Mouse (Mus musculus) stomach, embryonic 15.5 days (tissue): ENCODE measurements around the gene Grwd1. TPM values are rescaled to one million over a fixed set of nuclear protein-coding genes. Genes with fewer than 3 reads are reported as not detected.
A peak's percentile ranks its signal among the peaks of the same experiment; 100 is the strongest.

Source experiments
- ATAC-seq: fragments of 200-750 bp; cut with Nextera tagmentation; 2 replicates; pipeline ENCODE4 v1.8.0; 2017; ENCODE audit warnings: low read depth, moderate number of reproducible peaks, moderate TSS enrichment; ENCODE audit not compliant: insufficient read depth, low FRiP score
- H3K27ac ChIP-seq: fragments of 300-500 bp; sonication (generic); 2 replicates; pipeline ENCODE4 v1.5.1; 2015; ENCODE audit warnings: mild to moderate bottlenecking, inconsistent platforms
- H3K27me3 ChIP-seq: fragments of 300-500 bp; sonication (generic); replicated peaks from 2 replicates; pipeline ENCODE4 v1.6.1; 2015; ENCODE audit warnings: inconsistent platforms
- H3K36me3 ChIP-seq: fragments of 300-500 bp; sonication (generic); 2 replicates; pipeline ENCODE4 v1.6.1; 2015; ENCODE audit warnings: inconsistent platforms
- H3K4me1 ChIP-seq: fragments of 300-500 bp; sonication (generic); 2 replicates; pipeline ENCODE4 v1.6.1; 2015; ENCODE audit warnings: inconsistent platforms
- H3K4me2 ChIP-seq: fragments of 300-500 bp; sonication (generic); 2 replicates; pipeline ENCODE4 v1.6.1; 2015; ENCODE audit warnings: mild to moderate bottlenecking, inconsistent platforms
- H3K4me3 ChIP-seq: fragments of 300-500 bp; sonication (generic); replicated peaks from 2 replicates; pipeline ENCODE4 v1.5.1; 2015; ENCODE audit warnings: inconsistent platforms
- H3K9ac ChIP-seq: fragments of 300-500 bp; sonication (generic); 2 replicates; pipeline ENCODE4 v1.6.1; 2015; ENCODE audit warnings: inconsistent platforms
- H3K9me3 ChIP-seq: fragments of 300-500 bp; sonication (generic); 2 replicates; pipeline ENCODE4 v1.6.1; 2016; ENCODE audit warnings: inconsistent platforms
- WGBS: fragments of 180-500 bp; shearing (Covaris S2); methylation state at CpG from one replicate; pipeline ENCODE4 v1.1.7; 2015; 5-methylcytosine and 5-hydroxymethylcytosine counted together
- polyA plus RNA-seq: library from polyadenylated mRNA; unstranded; fragments of >200 nt; fragmentation: Nextera tagmentation; extraction: Ambion mirVana; gene quantifications from 2 replicates; pipeline ENCODE4 v1.2.1, GENCODE M21; 2015

The Grwd1 gene
- polyA plus RNA-seq, 1 experiment from 2014 or later = 57.0 TPM

GRCm38 (mm10) chr7:45784524-45785372, 46.0 kb downstream of the Grwd1 start, which contains the start of gene Sult2b1:
TSS of gene Sult2b1 (minus strand) at chr7:45784669.
- peak within 1 kb of the TSS; percentile 23 for H3K9ac ChIP-seq
- H3K27ac ChIP-seq = 0 out of 2 replicates have a peak within 1 kb of the TSS, but pooled peaks have one; percentile 9
- WGBS = 23% methylated on average over 20 of the region's 20 CpGs
- H3K36me3 ChIP-seq = no peaks in the 10 kb centered on the region
- peaks cover 8% of the 10 kb centered on the region for H3K27me3 ChIP-seq
- peak within 1 kb of the TSS; percentile 88 for H3K4me2 ChIP-seq
- peak; percentile 41; the same call in 1 of the 2 replicates for ATAC-seq
- no peaks in the 10 kb centered on the region for H3K9me3 ChIP-seq
- peak within 1 kb of the TSS; percentile 62 for H3K4me3 ChIP-seq
- H3K4me1 ChIP-seq = peaks cover 33% of the 10 kb centered on the region

GRCm38 (mm10) chr7:45783511-45784091, 47.1 kb downstream of the Grwd1 start, which contains the start of gene Lmtk3:
TSS of gene Lmtk3 (plus strand) at chr7:45783738.
- peak within 1 kb of the TSS; percentile 88 for H3K4me2 ChIP-seq
- H3K4me3 ChIP-seq = peak within 1 kb of the TSS; percentile 62
- H3K27ac ChIP-seq = no peak within 1 kb of the TSS
- peaks cover 8% of the 10 kb centered on the region for H3K27me3 ChIP-seq
- H3K9ac ChIP-seq = peak within 1 kb of the TSS; percentile 23; the same call in 1 of the 2 replicates
- ATAC-seq = peak; percentile 59
- H3K36me3 ChIP-seq = no peaks in the 10 kb centered on the region
- peaks cover 36% of the 10 kb centered on the region for H3K4me1 ChIP-seq
- WGBS = under 1% methylated on average over 38 of the region's 38 CpGs
- H3K9me3 ChIP-seq = no peaks in the 10 kb centered on the region

- H3K36me3 ChIP-seq = no peaks in the 10 kb centered on the region
- WGBS = 57% methylated on average over 4 of the region's 4 CpGs
- no peaks in the 10 kb centered on the region for H3K9me3 ChIP-seq
- no peak overlapping the region for H3K4me3 ChIP-seq
- H3K4me1 ChIP-seq = peaks cover 36% of the 10 kb centered on the region
- H3K9ac ChIP-seq = no peak overlapping the region
- ATAC-seq = no peak
- no peak overlapping the region for H3K4me2 ChIP-seq
- no peak overlapping the region for H3K27ac ChIP-seq
- peaks cover 8% of the 10 kb centered on the region for H3K27me3 ChIP-seq
These were observed 48.5 kb downstream of the Grwd1 start for GRCm38 (mm10) chr7:45782271-45782670.

- H3K4me2 ChIP-seq = peak overlapping the region; percentile 39
- WGBS = 20% methylated on average over 22 of the region's 22 CpGs
- no peak overlapping the region for H3K4me3 ChIP-seq
- H3K36me3 ChIP-seq = no peaks in the 10 kb centered on the region
- no peak overlapping the region for H3K9ac ChIP-seq
- peaks cover 10% of the 10 kb centered on the region; the same call in 1 of the 2 replicates for H3K4me1 ChIP-seq
- H3K27me3 ChIP-seq = no peaks in the 10 kb centered on the region; the same call in 1 of the 2 replicates
- H3K9me3 ChIP-seq = no peaks in the 10 kb centered on the region
- no peak overlapping the region for H3K27ac ChIP-seq
- ATAC-seq = no peak
These were observed 51.6 kb downstream of the Grwd1 start for GRCm38 (mm10) chr7:45779081-45779641.

- Histone ChIP-seq H3K4me3 (no peak overlapping the region), H3K36me3 (no peaks in the 10 kb centered on the region), H3K9ac (no peak overlapping the region), H3K4me1 (peaks cover 3% of the 10 kb centered on the region; the same call in 1 of the 2 replicates), H3K27me3 (no peaks in the 10 kb centered on the region), H3K9me3 (no peaks in the 10 kb centered on the region), H3K4me2 (no peak overlapping the region), H3K27ac (no peak overlapping the region)
- ATAC-seq = no peak
- 58% methylated on average over 7 of the region's 7 CpGs for WGBS
These were observed 55.5 kb downstream of the Grwd1 start for GRCm38 (mm10) chr7:45775237-45775636.

Other genes starting within 250 kb of the Grwd1 start
- 0.18 and 0.41 TPM in 2 replicates for gene Fgf21, start 215.5 kb downstream of the Grwd1 start, polyA plus RNA-seq
- gene Fut1, start 213.7 kb downstream of the Grwd1 start, polyA plus RNA-seq = 0.76 and 0.84 TPM in 2 replicates
- gene Izumo1, start 209.1 kb downstream of the Grwd1 start, polyA plus RNA-seq = 0.19 and 0.31 TPM in 2 replicates
- 11.0 and 11.6 TPM in 2 replicates for gene Rasip1, start 203.5 kb downstream of the Grwd1 start, polyA plus RNA-seq
- 7.4 and 9.5 TPM in 2 replicates for gene Mamstr, start 191.0 kb downstream of the Grwd1 start, polyA plus RNA-seq
- gene Fut2, start 164.6 kb downstream of the Grwd1 start, polyA plus RNA-seq = 5.2 and 6.7 TPM in 2 replicates
- 0.70 and 1.0 TPM in 2 replicates for gene Ntn5, start 146.9 kb downstream of the Grwd1 start, polyA plus RNA-seq
- gene Sec1, start 136.5 kb downstream of the Grwd1 start, polyA plus RNA-seq = 3.6 and 4.5 TPM in 2 replicates
- 9.6 and 10.1 TPM in 2 replicates for gene Car11, start 131.1 kb downstream of the Grwd1 start, polyA plus RNA-seq
- gene Dbp, start 125.9 kb downstream of the Grwd1 start, polyA plus RNA-seq = 2.8 and 4.4 TPM in 2 replicates
- 954 and 1,069 TPM in 2 replicates for gene Rpl18, start 115.5 kb downstream of the Grwd1 start, polyA plus RNA-seq
- gene Sphk2, start 112.9 kb downstream of the Grwd1 start, polyA plus RNA-seq = 35.4 and 36.7 TPM in 2 replicates
- gene Fam83e, start 109.7 kb downstream of the Grwd1 start, polyA plus RNA-seq = 12.8 and 13.3 TPM in 2 replicates
- 0.45 TPM in 1 of 2 replicates, not detected in the other for gene Spaca4, start 105.1 kb downstream of the Grwd1 start, polyA plus RNA-seq
- gene Lmtk3, start 47.2 kb downstream of the Grwd1 start, polyA plus RNA-seq = 1.1 and 1.9 TPM in 2 replicates
- 6.7 and 14.4 TPM in 2 replicates for gene Sult2b1, start 46.3 kb downstream of the Grwd1 start, polyA plus RNA-seq
- gene Cyth2, start 16.4 kb downstream of the Grwd1 start, polyA plus RNA-seq = 85.0 and 103 TPM in 2 replicates
- 1.0 and 1.4 TPM in 2 replicates for gene Kcnj14, start 6.2 kb downstream of the Grwd1 start, polyA plus RNA-seq
- 72.0 and 79.7 TPM in 2 replicates for gene Kdelr1, start 41.8 kb upstream of the Grwd1 start, polyA plus RNA-seq
- 0.64 and 0.67 TPM in 2 replicates for gene Grin2d, start 47.4 kb upstream of the Grwd1 start, polyA plus RNA-seq
- 0.80 and 1.1 TPM in 2 replicates for gene Syngr4, start 65.8 kb upstream of the Grwd1 start, polyA plus RNA-seq
- gene Tmem143, start 66.0 kb upstream of the Grwd1 start, polyA plus RNA-seq = 5.8 and 6.8 TPM in 2 replicates
- gene Emp3, start 90.5 kb upstream of the Grwd1 start, polyA plus RNA-seq = 195 and 238 TPM in 2 replicates
- gene Ccdc114, start 93.1 kb upstream of the Grwd1 start, polyA plus RNA-seq = 3.6 and 4.5 TPM in 2 replicates
- gene Abcc6, start 199.4 kb upstream of the Grwd1 start, polyA plus RNA-seq = 1.3 and 2.0 TPM in 2 replicates
- gene Nomo1, start 202.8 kb upstream of the Grwd1 start, polyA plus RNA-seq = 44.7 and 54.1 TPM in 2 replicates